Mouse (Mus musculus) retina, postnatal 7 days (tissue): ENCODE data around the gene Rcan2.

ENCODE experiments used
- DNase-seq: peaks from one replicate; pipeline ENCODE4 v3.0.0-alpha.2; 2012; ENCODE audit warnings: low read depth, low spot score

Rcan2 gene

DNA sequence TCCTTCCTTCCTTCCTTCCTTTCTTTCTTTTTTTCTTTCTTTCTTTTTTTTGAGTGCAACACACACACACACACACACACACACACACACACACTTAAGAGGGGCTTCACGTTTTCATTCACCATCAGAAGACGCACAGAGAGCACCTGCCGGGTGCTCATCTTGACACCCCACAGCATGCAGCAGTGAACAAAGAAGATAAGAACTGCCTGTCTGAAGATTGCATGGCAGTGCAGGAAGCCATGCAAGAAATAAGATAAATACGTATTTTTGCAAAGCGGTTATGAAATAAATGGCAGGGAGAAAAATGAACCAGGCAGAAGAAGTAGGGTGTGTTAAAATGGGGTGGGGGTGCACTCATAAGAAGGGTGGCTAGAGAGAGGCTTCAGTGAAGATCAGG is 116.0 kb downstream of the Rcan2 start:
- no peak for DNase-seq

DNA sequence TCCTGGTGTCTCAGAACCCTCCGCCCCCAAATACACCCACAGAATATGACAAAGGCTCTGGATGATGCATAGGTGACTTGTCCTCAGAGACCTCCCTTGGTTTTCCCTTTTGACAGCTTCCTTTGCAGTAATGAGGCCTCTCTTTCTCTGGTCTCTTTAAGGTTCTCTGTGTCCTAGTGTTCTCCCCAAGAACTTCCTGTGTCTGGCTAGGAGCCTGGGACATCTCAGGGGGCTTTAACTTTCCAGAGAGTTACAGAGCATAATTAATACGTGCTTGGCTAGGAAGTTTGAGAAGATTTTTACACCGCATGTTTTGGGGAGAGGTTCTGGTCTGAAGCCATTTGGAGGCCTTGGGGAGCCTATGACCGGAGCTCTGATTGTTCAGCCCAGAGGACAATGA is 128.7 kb downstream of the Rcan2 start:
- no peak for DNase-seq

DNA sequence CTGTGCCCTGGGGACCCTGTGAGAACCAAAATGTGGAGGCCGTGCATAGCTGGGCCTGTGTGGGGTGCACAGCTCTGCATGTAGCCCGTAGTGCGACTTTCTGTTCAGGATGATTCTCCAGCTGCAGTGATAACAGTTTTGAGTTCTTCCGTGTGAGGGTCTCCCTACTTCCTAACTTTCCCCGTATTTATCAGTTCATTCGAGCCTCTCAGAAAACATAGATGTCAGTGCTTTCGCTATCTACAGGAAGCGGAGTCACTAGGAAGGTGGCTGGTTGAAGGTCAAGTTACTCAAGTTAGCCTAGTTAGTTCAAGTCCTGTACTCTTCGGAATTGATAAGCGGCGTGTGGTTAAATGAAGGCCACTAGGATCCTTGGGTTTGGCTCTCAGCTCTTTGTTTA is 130.6 kb downstream of the Rcan2 start:
- DNase-seq, result no peak

DNA sequence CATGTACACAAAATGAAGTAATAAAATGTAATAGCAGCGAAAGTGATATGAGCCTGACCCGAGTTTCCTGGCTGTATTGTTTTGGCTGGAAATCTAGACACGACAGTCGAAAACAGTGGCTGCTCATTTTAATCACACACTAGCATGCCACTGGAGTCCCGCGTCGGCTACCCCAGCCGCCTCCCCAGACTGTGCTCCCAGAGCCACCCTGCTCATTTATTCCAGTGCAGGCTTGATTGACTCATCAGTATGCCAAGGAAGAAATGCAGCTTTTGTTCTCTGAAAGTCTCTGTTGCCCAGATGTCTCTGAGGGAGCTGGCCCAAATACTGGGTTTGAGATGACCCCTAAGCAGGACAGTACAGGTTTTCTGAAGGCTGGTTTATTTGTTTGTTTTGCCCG is 132.9 kb downstream of the Rcan2 start:
- no peak for DNase-seq

DNA sequence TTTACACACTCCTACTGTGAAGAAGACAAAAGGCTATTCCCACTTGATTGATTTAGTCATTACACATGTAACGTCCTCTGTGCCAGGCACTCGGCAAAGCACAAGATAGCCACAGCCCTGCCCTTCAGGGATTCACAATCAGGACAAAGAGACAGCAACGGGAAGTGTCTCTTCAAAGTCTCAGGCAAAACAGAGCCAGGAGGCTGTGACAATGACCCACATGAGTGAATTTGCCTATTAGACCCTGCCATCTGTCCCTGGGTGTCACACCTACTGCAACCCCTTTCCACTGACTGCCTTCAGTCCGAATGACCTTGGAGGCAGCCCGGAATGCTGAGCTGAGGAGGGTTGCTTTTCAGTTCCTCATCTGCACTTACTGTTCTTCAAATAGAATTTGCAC is 151.1 kb downstream of the Rcan2 start:
- DNase-seq, result no peak

DNA sequence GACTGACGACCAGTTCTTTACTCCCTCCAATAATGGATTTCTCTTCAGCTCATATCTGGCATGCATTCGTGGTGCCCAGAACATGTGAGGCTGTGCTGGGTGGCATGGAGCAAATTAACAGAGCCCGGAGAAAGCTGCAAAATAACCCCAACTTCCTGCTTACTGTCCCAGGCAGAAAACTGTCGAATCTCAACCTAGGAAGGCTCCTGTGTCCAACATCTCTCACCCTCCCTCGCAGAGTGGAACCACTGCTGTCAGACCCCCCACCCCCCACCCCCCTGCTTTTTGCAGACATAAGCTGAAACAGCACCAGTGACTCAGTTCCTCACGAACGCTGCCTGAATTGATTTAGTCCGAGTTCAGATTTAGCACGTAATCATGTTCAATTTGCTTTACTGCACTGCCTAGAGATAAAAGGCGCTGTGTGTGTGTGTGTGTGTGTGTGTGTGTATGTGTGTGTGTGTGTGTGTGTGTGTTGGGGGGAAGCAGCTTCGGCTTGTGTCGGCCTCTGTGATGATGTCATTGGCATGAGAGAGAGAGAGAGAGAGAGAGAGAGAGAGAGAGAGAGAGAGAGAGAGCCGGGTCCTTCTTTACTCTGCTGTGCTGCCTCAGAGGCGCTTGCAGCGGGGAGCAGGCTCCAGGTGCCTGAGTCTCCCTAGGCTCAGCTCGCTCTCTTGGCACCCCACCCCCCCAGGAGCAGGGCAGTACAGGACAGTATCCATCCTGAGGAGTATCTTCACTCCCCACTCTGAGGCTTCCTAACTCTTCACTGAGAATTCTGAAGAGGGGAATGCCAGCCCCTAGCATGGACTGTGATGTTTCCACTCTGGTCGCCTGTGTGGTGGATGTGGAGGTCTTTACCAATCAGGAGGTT is 151.7 kb downstream of the Rcan2 start:
- no peak for DNase-seq

DNA sequence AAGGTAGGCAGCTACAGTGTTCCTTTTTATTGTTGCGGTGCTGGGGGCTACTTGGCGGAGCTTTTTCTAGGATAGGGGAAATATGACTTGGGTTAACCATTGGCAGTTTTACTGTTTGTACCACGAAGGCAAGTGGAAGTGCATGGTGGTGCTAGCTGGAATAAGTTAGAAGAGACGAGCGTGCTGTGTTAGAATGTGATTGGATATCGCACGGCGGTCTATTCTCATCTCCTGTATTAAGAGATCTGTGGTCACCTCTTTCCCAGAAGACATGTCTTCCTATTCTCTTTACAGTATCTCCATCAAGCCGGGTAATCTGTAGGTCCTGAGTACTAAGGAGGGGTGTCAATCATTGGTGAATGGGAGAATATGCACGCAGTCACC is 152.4 kb downstream of the Rcan2 start:
- DNase-seq, result no peak

DNA sequence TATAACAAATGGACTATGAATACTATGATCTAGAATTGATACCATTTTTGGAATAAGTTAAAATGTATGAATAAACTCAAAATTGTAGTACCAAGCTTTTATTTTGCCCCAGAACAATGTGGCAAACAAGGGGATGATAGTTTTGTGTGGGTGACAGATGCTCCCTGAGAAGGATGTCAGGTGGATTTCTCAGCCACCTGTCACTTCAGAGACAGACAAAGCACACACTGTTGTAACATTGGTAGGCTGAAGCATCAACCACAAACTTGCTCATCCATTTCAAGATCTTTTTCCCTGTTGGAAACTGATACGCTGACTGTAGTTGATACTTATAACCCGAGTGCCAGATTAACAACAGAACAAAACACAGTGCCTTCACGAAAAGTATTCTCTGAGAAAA is 158.6 kb downstream of the Rcan2 start:
- no peak for DNase-seq

DNA sequence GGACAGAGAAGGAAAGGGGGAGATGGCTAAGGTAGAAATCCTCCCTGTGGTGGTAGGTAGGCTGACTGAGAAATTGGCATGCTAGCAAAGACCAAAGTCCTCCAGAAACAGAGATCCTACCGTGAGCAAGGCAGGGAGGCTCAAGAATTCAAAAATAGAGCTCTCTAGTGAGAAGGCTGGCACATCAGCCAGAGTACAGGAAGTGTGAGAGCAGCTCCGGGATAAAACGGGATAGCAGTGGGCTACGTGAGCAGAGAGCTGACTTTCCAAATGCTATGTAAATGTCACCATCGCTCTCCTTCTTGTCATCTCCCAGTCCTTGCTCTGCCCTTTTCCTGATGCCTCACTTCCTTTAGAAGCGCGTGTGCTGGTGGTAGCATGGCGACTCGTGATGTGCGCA is 168.8 kb downstream of the Rcan2 start:
- DNase-seq, result no peak

DNA sequence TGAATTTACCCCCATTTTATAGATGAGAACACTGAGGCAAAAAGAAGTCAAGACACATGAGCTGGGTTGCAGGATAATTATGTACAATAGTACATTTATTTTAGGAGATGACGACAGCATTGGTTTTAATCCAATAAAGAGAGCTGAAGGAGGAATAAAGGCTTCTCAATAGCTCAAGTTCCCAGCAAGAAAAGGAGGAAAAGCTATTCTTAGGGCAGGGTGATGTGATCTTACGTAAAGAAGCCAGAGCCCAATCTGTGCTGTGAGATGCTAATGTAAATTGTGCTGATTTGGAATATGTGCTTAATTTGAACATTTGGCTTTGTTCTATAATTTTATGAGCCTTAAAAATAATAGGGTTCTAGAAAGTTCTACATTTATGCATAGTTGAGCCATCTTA is 176.4 kb downstream of the Rcan2 start:
- DNase-seq, result no peak

DNA sequence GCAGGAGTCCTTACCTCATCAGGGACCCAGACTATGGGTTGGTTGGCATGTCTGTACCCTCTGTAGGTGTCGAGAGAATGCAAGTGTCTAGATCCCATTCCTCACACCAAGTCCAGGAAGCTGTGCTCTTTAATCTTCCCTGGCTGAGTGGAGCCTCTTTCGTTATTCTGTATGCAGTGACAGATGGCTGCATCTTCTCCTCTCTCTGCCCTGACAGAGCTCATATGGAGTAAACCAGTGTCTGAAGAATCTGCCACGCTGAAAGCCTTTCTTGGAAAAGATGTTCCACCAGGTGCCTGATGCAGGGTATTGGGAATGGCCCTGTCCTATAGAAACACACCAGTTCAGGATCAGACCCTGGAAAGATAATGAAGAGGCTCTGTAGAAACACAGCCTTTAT is 178.8 kb downstream of the Rcan2 start:
- DNase-seq, result no peak

DNA sequence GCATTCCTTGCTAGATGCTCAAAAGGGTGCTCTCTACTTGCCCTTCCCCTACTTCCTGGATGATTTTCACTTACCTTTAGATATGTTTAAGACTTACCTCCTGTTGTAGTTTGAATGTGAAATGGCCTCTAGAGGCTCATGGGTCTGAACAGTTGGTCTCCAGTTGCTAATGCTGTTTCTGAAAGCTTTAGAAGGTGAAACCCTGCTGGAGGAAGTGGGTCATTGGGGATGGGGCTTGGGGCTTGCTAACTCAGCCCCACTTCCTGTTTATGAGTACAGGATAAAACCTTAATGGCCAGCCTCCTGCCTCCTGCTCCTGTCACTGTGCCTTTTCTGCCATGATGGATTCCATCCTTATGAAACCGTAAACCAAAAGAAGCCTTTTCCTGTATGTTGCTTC is 181.4 kb downstream of the Rcan2 start:
- no peak for DNase-seq

DNA sequence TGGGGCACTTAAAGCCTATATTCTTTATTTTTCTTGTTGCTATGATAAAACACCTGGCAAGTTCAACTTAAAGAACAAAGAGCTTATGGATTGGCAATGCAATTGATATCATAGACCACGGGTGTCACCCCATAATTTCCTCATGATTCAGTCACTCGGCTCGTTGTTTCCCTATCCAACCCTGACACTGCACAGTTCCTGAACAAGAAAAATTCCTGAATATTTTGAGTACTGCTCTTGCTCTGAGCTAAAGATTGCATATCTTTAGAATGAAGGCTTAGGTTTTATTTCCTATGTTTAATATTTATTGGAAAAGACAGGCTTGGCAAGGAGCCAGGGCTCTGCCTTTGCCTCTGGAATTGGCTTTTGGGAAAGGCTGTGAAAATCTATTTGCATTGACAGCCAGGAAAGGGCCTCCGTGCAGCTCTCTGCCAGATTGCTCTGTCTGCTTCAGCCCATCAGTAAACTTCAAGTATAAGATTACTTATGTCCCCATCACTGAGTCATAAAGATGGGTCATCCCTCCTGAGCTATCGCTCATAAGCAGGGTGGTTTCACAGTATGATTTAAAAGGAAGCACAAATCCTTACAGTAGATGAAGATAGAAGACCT is 188.3 kb downstream of the Rcan2 start:
- DNase-seq, result no peak

DNA sequence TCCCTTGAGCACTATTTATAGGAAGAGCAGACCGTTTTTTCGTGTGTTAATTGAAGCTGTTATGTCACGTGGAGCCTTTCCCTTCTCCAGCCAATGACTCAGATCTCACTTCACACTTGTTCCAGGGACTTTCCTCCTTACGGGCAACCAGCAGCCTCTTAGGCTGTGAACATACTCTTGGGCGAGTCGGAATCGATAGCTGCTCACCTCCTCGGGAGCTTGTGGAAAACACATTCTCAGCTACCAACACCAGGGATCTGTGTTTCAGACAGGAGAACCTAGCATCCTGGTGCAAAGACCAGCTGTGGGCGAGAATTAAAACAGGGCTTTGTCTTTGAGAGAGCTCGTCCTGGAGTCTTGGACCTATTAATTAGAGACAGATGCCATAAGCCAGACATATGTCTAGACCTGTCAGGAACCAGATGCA is 189.8 kb downstream of the Rcan2 start:
- no peak for DNase-seq

DNA sequence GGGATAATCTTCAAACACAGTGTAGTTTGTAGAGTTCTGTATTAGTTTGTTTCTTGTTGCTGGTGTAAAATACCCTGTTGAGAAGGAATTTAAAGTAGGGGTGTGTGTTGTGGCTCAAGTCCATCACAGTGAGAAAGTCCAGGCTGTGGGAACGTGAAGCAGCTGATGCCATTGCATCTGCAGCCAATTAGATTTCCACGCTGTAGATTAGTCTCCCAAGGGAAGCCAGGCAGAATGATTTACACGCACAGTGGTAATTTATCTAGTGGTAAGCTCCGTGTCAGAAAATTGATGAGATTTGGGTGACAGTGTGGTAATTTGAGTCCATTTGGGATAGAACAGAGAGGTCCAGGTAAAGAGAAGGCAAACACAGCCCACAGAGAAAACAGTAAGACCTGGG is 192.9 kb downstream of the Rcan2 start:
- DNase-seq, result no peak

DNA sequence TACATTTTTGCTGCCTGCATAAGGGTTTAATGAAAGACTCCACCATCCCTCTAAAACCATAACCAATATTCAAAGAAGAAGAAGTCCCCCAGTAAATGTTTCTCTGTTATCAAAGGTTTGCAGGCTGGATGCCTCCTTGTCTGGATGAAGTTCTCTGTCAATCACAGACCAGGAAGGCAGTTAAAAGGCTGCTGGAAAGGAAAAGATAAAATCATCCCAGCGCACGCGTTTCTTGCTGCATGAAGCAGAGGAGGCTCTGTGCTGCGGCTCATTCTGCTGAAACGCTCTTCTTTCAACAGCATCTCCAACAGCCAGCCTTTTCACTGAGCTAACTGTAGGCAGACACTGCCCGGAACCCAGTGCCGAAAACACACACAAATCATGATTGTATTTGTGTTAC is 196.4 kb downstream of the Rcan2 start:
- no peak for DNase-seq

DNA sequence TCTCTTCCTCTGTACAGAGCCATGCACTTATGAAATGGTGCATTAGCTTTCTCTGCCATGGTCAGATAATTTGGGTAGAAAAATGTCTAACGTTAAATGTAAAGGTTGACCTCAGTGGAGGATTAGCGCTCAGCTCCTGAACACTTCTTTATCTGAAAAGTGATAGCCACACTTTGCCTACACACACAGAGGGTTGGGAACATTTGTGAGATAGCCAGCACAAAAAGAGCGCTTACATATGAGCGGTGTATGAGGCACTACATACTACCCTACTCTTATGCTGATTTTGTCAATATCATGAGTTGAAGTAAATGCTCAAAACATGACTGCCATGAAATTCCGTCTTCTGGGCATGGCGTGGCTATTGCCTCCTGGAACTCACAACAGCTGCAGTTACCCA is 196.9 kb downstream of the Rcan2 start:
- no peak for DNase-seq

DNA sequence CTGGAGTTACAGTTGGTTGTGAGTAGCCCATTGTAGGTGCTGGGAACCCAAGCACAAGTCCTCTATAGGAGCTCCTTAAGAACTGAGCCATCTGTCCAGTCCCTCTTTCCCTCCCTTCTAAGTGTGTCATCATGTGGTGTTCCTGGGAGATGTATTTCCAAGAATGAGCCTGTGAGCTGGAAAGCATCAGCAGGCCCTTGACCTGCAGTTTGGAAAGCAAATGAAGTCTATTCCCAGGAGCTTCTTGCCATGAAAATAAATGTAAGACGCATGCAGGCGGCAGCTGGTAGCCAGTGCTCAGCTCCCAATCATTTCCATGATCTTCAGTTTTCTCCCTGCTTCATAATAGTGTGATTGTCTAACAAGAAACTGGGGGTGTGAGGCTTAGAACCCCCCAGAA is 203.2 kb downstream of the Rcan2 start:
- DNase-seq, result no peak

DNA sequence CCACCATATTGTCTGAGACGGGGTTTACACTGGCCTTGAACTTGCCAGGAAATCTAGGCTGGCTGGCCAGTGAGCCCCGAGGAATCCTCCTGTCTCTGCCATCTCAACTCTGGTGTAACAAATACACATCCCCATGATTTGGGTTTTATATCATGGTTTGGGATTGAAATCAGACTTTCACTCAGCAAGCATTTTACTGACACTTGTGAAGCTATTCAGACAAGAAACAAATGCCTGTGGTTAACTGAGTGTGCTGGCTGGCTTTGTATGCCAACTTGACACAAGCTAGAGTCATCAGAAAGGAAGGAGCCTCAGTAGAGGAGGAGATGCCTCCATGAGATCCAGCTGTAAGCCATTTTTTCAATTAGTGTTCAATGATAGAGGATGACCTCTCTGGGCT is 206.3 kb downstream of the Rcan2 start:
- DNase-seq, result no peak

DNA sequence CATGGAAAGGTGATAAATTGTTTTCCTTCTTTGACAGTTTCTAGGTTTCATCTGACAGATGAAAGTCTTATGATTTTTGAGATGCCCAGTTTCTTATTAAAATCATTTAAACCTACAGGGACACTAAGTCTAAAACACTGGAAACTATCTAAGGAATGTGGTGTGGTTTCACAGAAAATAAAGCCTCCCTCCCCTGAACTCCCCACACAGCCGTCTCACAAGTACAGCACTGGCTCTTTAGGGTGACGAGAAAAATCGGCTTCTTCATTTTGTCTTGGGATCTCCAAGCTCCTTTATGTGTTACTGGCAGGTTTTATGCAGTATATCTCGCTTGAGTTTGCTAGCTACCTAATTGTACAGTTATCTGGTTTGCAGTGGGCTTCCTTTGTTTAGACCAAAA is 210.8 kb downstream of the Rcan2 start:
- no peak for DNase-seq

DNA sequence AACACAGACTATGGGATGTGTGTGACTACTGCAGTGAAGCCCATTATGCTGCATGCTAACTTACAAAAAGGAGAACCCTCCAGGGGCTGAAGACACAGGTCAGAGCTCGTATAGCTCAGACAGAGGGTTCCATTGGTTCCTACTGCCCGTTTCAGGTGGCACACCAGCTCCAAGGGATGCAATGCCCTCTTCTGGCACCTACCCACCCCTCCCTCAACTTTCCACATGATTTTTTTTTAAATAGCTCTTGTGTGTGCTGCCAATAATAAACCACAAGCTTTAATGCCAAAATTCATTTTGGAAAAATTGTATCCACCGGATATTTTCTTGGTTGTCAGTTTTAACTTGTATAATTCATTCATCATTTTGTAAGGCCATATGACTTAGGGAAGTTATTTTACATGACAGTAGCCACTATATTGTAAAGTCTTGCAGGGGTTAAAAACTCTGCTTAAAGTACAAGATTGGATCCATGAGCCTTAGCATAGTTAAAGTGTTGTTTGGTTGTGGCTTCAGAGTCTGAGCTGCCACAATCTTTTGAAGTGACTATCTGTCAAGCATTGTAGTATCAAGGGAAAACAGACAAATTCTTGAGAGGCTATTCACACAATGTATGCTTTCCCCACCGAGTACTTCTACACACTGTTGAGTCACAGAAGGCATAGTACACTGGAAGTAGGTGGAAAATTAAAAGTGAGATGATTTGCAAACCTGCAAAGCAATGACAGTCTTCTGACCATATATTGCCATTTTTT is 212.8 kb downstream of the Rcan2 start:
- DNase-seq, result no peak

DNA sequence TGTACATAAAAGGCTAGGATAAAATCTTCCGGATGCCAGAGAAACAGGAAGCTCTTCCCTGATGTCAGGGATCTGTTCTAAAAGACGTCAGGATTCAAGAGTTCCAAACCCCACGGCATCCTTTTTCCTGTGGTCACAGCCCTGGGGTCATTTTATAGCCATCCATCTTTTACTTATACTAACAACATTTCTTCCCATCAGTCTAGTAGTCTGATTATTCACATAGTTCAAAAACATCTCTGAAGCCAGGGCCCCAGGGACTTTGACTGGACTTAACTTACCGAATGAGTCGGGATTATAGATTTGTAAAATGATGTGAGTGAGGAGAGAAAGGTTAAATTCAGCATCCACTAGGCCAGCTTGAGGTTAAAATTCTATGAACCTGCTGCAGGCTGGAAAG is 215.2 kb downstream of the Rcan2 start:
- no peak for DNase-seq

DNA sequence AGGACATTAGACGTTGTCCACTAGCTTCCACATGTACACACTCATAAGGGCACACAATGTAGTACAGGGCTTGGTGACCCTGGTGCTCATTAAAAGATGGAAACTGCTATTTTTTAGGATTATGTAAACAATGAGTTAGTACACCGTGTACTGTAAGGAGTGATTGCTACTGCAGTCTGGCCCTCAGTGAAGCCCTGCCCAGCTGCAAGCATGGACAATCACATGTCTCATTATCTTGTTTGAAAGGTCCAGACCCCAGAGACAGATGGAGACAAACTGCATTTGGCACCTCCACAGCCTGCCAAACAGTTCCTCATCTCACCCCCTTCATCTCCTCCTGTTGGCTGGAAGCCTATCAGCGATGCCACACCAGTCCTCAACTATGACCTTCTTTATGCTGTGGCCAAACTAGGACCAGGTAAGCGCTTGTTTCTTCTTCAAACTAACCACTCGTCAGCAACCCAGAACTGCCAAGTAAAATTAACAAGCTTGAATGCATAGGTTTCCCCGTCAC is 219.6 kb downstream of the Rcan2 start:
- no peak for DNase-seq
